Mouse (Mus musculus) thymus, adult 2 months (tissue): ENCODE results near the gene Nsd2. TPM values are rescaled to one million over a fixed set of nuclear protein-coding genes. Genes with fewer than 3 reads are reported as not detected.

ENCODE experiments used
- DNase-seq: peaks from one replicate; pipeline ENCODE4 v3.0.0; 2021
- H3K27ac ChIP-seq: fragments of 200-500 bp; 2 replicates; pipeline ENCODE4 v1.5.1; 2012; ENCODE audit warnings: low read length, control low read depth; ENCODE audit not compliant: control insufficient read depth, insufficient read depth
- H3K27me3 ChIP-seq: fragments of 200-500 bp; 2 replicates; pipeline ENCODE4 v1.6.1; 2012; ENCODE audit warnings: mild to moderate bottlenecking, low read length, moderate library complexity, mixed read lengths; ENCODE audit not compliant: control insufficient read depth, insufficient read depth
- H3K36me3 ChIP-seq: fragments of 200-500 bp; 2 replicates; pipeline ENCODE4 v1.6.1; 2012; ENCODE audit warnings: mild to moderate bottlenecking, low read length, moderate library complexity; ENCODE audit not compliant: control insufficient read depth, insufficient read depth
- H3K4me1 ChIP-seq: fragments of 200-500 bp; replicated peaks from 2 replicates; pipeline ENCODE4 v1.6.1; 2012; ENCODE audit warnings: low read length; ENCODE audit not compliant: control insufficient read depth, insufficient read depth
- H3K4me3 ChIP-seq: fragments of 200-500 bp; 2 replicates; pipeline ENCODE4 v1.5.1; 2012; ENCODE audit warnings: mild to moderate bottlenecking, low read length, control low read depth, moderate library complexity; ENCODE audit not compliant: control insufficient read depth, insufficient read depth
- CTCF ChIP-seq: fragments of 200-500 bp; IDR thresholded peaks from 2 replicates; pipeline ENCODE4 v1.5.1; 2012; ENCODE audit warnings: mild to moderate bottlenecking, control low read depth, low read length, moderate library complexity, borderline replicate concordance; ENCODE audit not compliant: control insufficient read depth, poor library complexity, insufficient read depth; ENCODE audit errors: extremely low read depth
- POLR2A ChIP-seq: fragments of 200-500 bp; IDR thresholded peaks from 2 replicates; pipeline ENCODE4 v1.6.1; 2012; ENCODE audit warnings: mild to moderate bottlenecking, low read length, control low read depth, moderate library complexity; ENCODE audit not compliant: control insufficient read depth, poor library complexity, insufficient read depth; ENCODE audit errors: extremely low read depth
- WGBS: fragments of 180-500 bp; shearing (Covaris S2); methylation state at CpG from one replicate; pipeline ENCODE4 v1.1.7; 2018; 5-methylcytosine and 5-hydroxymethylcytosine counted together
- polyA plus RNA-seq: library from polyadenylated mRNA; depleted of rRNA; stranded (reverse); fragments of >200 nt; gene quantifications from 2 replicates; pipeline ENCODE4 v1.2.3, GENCODE M21; 2012

Nsd2 gene
- polyA plus RNA-seq, 1 experiment, result 53.3 TPM

DNA sequence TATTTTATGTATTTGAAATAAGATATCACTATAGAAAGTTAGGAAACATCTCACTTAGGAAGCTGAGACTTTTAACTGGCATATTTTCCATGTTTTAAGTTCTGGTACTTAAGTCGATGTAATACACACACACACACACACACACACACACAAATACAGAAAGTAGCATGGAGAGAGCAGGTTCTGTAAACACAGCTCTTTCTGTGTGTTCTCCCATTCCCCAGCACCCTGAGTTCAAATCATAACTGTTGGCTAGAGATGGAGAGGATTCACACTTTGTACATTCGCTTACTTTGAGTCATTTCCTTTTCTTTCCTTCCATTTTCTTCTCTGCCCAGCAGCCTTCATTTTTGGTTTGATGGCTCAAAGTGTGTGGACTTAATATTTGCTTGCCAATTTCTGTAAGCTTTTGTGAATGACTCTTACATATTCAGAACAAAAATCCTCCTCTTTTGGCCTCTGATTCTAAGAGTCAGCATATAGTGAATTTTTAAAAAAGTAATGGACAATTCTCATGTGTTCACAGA is 1.4 kb downstream of the Nsd2 start:
- H3K4me1 ChIP-seq, result peaks cover 16% of the 10 kb centered on the region
- TF ChIP-seq POLR2A, result no peak
- no peak for TF ChIP-seq CTCF
- no peaks in the 10 kb centered on the region for H3K27me3 ChIP-seq
- no peak overlapping the region for H3K4me3 ChIP-seq
- H3K36me3 ChIP-seq, result no peaks in the 10 kb centered on the region
- no peak for DNase-seq
- no peak overlapping the region for H3K27ac ChIP-seq
- 8% methylated on average over 2 of the region's 2 CpGs for WGBS

GRCm38 (mm10) chr5:33822456-33822855 is 1.9 kb downstream of the Nsd2 start:
- H3K4me1 ChIP-seq, result peaks cover 16% of the 10 kb centered on the region
- DNase-seq, result no peak
- no peak for TF ChIP-seq POLR2A
- TF ChIP-seq CTCF, result no peak
- H3K27ac ChIP-seq, result no peak overlapping the region
- no peaks in the 10 kb centered on the region for H3K36me3 ChIP-seq
- no peaks in the 10 kb centered on the region for H3K27me3 ChIP-seq
- no peak overlapping the region for H3K4me3 ChIP-seq
- WGBS, result 9% methylated on average over 3 of the region's 3 CpGs

DNA sequence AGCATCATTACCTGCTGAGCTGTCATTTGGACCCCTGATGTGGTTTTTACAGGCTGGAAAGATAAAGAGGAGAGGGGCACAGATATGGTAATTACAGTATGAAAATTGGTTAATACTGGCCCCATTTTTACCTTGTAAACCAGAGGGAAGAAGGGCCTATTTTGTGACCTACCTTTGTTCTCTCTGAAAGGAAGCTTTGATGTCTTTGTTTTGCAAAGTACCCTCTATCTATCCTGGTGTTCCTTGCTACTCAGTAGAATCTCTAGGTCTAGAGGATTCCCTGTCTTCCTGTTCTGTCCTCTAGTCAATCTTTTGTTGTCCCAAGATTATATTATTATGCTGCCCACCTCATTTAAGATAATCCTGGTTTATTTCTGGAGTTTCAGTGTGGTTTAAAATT is 5.5 kb downstream of the Nsd2 start:
- Histone ChIP-seq H3K27me3 (no peaks in the 10 kb centered on the region), H3K36me3 (no peaks in the 10 kb centered on the region), H3K4me1 (peaks cover 14% of the 10 kb centered on the region), H3K4me3 (no peak overlapping the region), H3K27ac (no peak overlapping the region; the same call in 1 of the 2 replicates)
- no peak for DNase-seq
- TF ChIP-seq CTCF, result no peak
- TF ChIP-seq POLR2A, result no peak

DNA sequence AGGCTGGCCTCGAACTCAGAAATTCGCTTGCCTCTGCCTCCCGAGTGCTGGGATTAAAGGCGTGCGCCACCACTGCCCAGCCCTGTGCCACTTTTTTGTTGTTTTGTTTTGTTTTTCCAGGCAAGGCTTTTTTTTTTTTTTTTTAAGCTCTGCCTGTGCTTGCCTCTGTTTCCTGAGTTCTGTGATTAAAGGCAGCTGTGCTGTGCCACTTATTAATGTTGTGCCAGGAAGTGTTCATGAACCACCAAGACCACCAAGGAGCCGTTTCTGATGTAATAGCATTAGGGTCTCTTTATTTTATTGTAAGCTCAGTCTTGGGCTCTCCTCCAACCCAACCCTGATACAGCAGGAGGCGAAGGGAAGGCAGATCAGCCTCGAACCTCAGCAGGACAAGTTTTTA is 7.6 kb downstream of the Nsd2 start:
- no peaks in the 10 kb centered on the region for H3K27me3 ChIP-seq
- no peaks in the 10 kb centered on the region for H3K36me3 ChIP-seq
- no peak for TF ChIP-seq CTCF
- no peak for TF ChIP-seq POLR2A
- peaks cover 14% of the 10 kb centered on the region for H3K4me1 ChIP-seq
- H3K4me3 ChIP-seq, result no peak overlapping the region
- H3K27ac ChIP-seq, result peak overlapping the region; percentile 75
- WGBS, result 33% methylated on average over 8 of the region's 8 CpGs
- no peak for DNase-seq

DNA sequence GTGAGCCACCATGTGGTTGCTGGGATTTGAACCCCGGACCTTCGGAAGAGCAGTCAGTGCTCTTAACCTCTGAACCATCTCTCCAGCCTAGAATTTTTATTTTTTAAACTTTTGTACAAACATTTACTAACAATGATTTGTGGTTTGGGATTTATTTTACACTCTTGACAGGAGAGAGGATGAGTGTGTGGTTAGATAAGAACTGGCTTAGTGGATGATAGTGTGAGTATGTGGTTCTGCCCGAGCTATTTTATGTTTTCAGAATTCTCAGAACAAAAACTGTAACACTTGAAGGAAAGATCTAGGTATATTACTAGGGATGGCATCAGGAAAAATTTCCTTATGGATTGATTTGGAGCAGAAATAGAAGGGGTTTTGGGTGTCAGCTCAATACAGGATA is 9.4 kb downstream of the Nsd2 start:
- Histone ChIP-seq H3K27me3 (no peaks in the 10 kb centered on the region), H3K36me3 (no peaks in the 10 kb centered on the region), H3K4me3 (no peak overlapping the region), H3K4me1 (peaks cover 13% of the 10 kb centered on the region), H3K27ac (no peak overlapping the region)
- 72% methylated on average over 3 of the region's 3 CpGs for WGBS
- TF ChIP-seq POLR2A (no peak), CTCF (no peak)
- DNase-seq, result no peak

- no peaks in the 10 kb centered on the region for H3K36me3 ChIP-seq
- TF ChIP-seq POLR2A (no peak), CTCF (no peak)
- no peaks in the 10 kb centered on the region for H3K27me3 ChIP-seq
- H3K4me3 ChIP-seq, result no peak overlapping the region
- no peak overlapping the region for H3K27ac ChIP-seq
- peak; percentile 46 for DNase-seq
- WGBS, result 84% methylated on average over 1 of the region's 1 CpGs
- peaks cover 11% of the 10 kb centered on the region for H3K4me1 ChIP-seq
Observed at GRCm38 (mm10) chr5:33830832-33831231, 10.3 kb downstream of the Nsd2 start.

- WGBS, result 89% methylated on average over 1 of the region's 1 CpGs
Observed at GRCm38 (mm10) chr5:33841331-33841730, 20.8 kb downstream of the Nsd2 start.

More at GRCm38 (mm10) chr5:33841331-33841730, 20.8 kb downstream of the Nsd2 start:
- no peak for DNase-seq
- no peak overlapping the region for H3K4me3 ChIP-seq
- peaks cover 28% of the 10 kb centered on the region for H3K36me3 ChIP-seq
- no peaks in the 10 kb centered on the region for H3K27me3 ChIP-seq
- H3K4me1 ChIP-seq, result peaks cover 3% of the 10 kb centered on the region
- no peak overlapping the region for H3K27ac ChIP-seq
- TF ChIP-seq CTCF, result no peak
- TF ChIP-seq POLR2A, result no peak
